Mouse (Mus musculus) MEL (cell line): ENCODE measurements around the gene Usp1. TPM values are rescaled to one million over a fixed set of nuclear protein-coding genes. Genes with fewer than 3 reads are reported as not detected.
"Not testable (repeated sequence)": the region's sequence is repeated elsewhere in the genome, so short reads cannot be mapped to it uniquely, and the experiment has no call there.

Experiments used
- DNase-seq: peaks from one replicate; pipeline ENCODE4 v3.0.0; 2011; ENCODE audit warnings: low read depth, low spot score
- H3K27ac ChIP-seq: 2 replicates; pipeline ENCODE4 v1.5.1; 2012; ENCODE audit warnings: low read depth, mild to moderate bottlenecking, control low read depth, low read length, moderate library complexity; ENCODE audit not compliant: control insufficient read depth
- H3K27me3 ChIP-seq, 2 experiments: fragments of 150-350 bp in 1 of 2; sonication (generic) in 1 of 2; 2 replicates each; pipeline ENCODE4 v1.6.1; 2012; ENCODE audit warnings: low read length in 2 of 2, mild to moderate bottlenecking in 2 of 2, improper control_type of control experiment in 1 of 2, moderate library complexity in 1 of 2; ENCODE audit not compliant: insufficient read depth in 2 of 2, control insufficient read depth in 1 of 2
- H3K36me3 ChIP-seq, 2 experiments: 2 replicates each; pipeline ENCODE4 v1.6.1; 2012 to 2014; ENCODE audit warnings: low read length in 2 of 2, improper control_type of control experiment in 1 of 2, inconsistent platforms in 1 of 2, mild to moderate bottlenecking in 1 of 2; ENCODE audit not compliant: insufficient read depth in 2 of 2, control insufficient read depth in 1 of 2
- H3K4me1 ChIP-seq, 2 experiments: fragments of 150-350 bp in 1 of 2; sonication (generic) in 1 of 2; 2 replicates each; pipeline ENCODE4 v1.6.1; 2012; ENCODE audit warnings: low read length in 2 of 2, improper control_type of control experiment in 1 of 2, mild to moderate bottlenecking in 1 of 2; ENCODE audit not compliant: insufficient read depth in 2 of 2, control insufficient read depth in 1 of 2
- H3K4me3 ChIP-seq, 2 experiments: fragments of 150-350 bp in 1 of 2; sonication (generic) in 1 of 2; 2 replicates each; pipeline ENCODE4 v1.5.1; 2012; ENCODE audit warnings: low read depth in 2 of 2, low read length in 2 of 2, mild to moderate bottlenecking in 2 of 2, moderate library complexity in 2 of 2, control low read depth in 1 of 2, improper control_type of control experiment in 1 of 2; ENCODE audit not compliant: control insufficient read depth in 1 of 2, insufficient read depth in 1 of 2
- H3K79me2 ChIP-seq: 2 replicates; pipeline ENCODE4 v1.6.1; 2012; ENCODE audit warnings: mild to moderate bottlenecking, low read length, moderate library complexity; ENCODE audit not compliant: control insufficient read depth, poor library complexity, insufficient read depth
- H3K9ac ChIP-seq: 2 replicates; pipeline ENCODE4 v1.6.1; 2012; ENCODE audit warnings: low read depth, mild to moderate bottlenecking, control low read depth, low read length, moderate library complexity; ENCODE audit not compliant: control insufficient read depth, poor library complexity, severe bottlenecking
- H3K9me3 ChIP-seq: fragments of 150-350 bp; sonication (generic); replicated peaks from 2 replicates; pipeline ENCODE4 v1.6.1; 2012; ENCODE audit warnings: mild to moderate bottlenecking, low read length, improper control_type of control experiment, moderate library complexity; ENCODE audit not compliant: insufficient read depth
- CHD1 ChIP-seq: IDR thresholded peaks from 2 replicates; pipeline ENCODE4 v1.6.1; 2012; ENCODE audit warnings: low read depth, mild to moderate bottlenecking, inconsistent platforms, low read length, improper control_type of control experiment
- CTCF ChIP-seq, 3 experiments: IDR thresholded peaks in 2 of 3; conservative IDR thresholded peaks in 1 of 3; 2 replicates each; pipeline ENCODE4 v1.5.1; 2011 to 2012; ENCODE audit warnings: low read length in 3 of 3, low read depth in 2 of 3, mild to moderate bottlenecking in 2 of 3, improper control_type of control experiment in 1 of 3, inconsistent platforms in 1 of 3, mixed read lengths in 1 of 3, moderate library complexity in 1 of 3; ENCODE audit not compliant: control insufficient read depth in 1 of 3, insufficient read depth in 1 of 3, poor library complexity in 1 of 3, severe bottlenecking in 1 of 3
- ELF1 ChIP-seq: IDR thresholded peaks from 2 replicates; pipeline ENCODE4 v1.6.1; 2014; ENCODE audit warnings: low read depth, mild to moderate bottlenecking, inconsistent platforms, low read length, improper control_type of control experiment, moderate library complexity
- JUND ChIP-seq: IDR thresholded peaks from 2 replicates; pipeline ENCODE4 v1.6.1; 2011; ENCODE audit warnings: low read depth, mild to moderate bottlenecking, improper control_type of control experiment, low read length
- MAFK ChIP-seq: IDR thresholded peaks from 2 replicates; pipeline ENCODE4 v1.6.1; 2011; ENCODE audit warnings: low read depth, mild to moderate bottlenecking, low read length, improper control_type of control experiment, borderline replicate concordance
- MAX ChIP-seq: IDR thresholded peaks from 2 replicates; pipeline ENCODE4 v1.6.1; 2011; ENCODE audit warnings: low read length, improper control_type of control experiment
- MXI1 ChIP-seq: IDR thresholded peaks from 2 replicates; pipeline ENCODE4 v1.6.1; 2011; ENCODE audit warnings: mild to moderate bottlenecking, low read depth, low read length, improper control_type of control experiment
- MYB ChIP-seq: IDR thresholded peaks from 2 replicates; pipeline ENCODE4 v1.6.1; 2011; ENCODE audit warnings: mild to moderate bottlenecking, low read depth, low read length, improper control_type of control experiment
- MYC ChIP-seq: IDR thresholded peaks from 2 replicates; pipeline ENCODE4 v1.6.1; 2011; ENCODE audit warnings: low read depth, mild to moderate bottlenecking, low read length, improper control_type of control experiment, moderate library complexity
- POLR2AphosphoS2 ChIP-seq: IDR thresholded peaks from 2 replicates; pipeline ENCODE4 v1.6.1; 2011; ENCODE audit warnings: low read length, improper control_type of control experiment
- RAD21 ChIP-seq: IDR thresholded peaks from 2 replicates; pipeline ENCODE4 v1.6.1; 2011; ENCODE audit warnings: mild to moderate bottlenecking, low read depth, low read length, improper control_type of control experiment
- TBP ChIP-seq: IDR thresholded peaks from 2 replicates; pipeline ENCODE4 v1.8.0; 2011; ENCODE audit warnings: low read depth, low read length, improper control_type of control experiment
- UBTF ChIP-seq: IDR thresholded peaks from 2 replicates; pipeline ENCODE4 v1.6.1; 2012; ENCODE audit warnings: low read depth, mild to moderate bottlenecking, inconsistent platforms, low read length, improper control_type of control experiment, moderate library complexity, borderline replicate concordance; ENCODE audit not compliant: insufficient read depth
- USF1 ChIP-seq: IDR thresholded peaks from 2 replicates; pipeline ENCODE4 v1.6.1; 2014; ENCODE audit warnings: low read depth, mild to moderate bottlenecking, inconsistent platforms, low read length, improper control_type of control experiment, moderate library complexity
- ZC3H11A ChIP-seq: IDR thresholded peaks from 2 replicates; pipeline ENCODE4 v1.6.1; 2012; ENCODE audit warnings: low read depth, mild to moderate bottlenecking, inconsistent platforms, low read length, improper control_type of control experiment
- ZKSCAN1 ChIP-seq: IDR thresholded peaks from 2 replicates; pipeline ENCODE4 v1.6.1; 2012; ENCODE audit warnings: low read depth, mild to moderate bottlenecking, inconsistent platforms, low read length, improper control_type of control experiment, moderate library complexity
- polyA plus RNA-seq, 2 experiments: library from polyadenylated mRNA; stranded (reverse) in 1 of 2; unstranded in 1 of 2; fragments of >175 nt in 1 of 2; fragments of >200 nt in 1 of 2; gene quantifications; 2 replicates each; pipeline versions ENCODE4 v1.2.1 to v1.2.4; 2012; ENCODE audit warnings: low replicate concordance in 2 of 2, low read depth in 1 of 2; ENCODE audit not compliant: insufficient read length in 2 of 2, insufficient read depth in 1 of 2, missing spikeins in 1 of 2
- total RNA-seq: library from RNA; depleted of rRNA; stranded (reverse); fragments of 300-350 nt; gene quantifications from 2 replicates; pipeline ENCODE4 v1.2.3, GENCODE M21; 2012; rRNA removed

The Usp1 gene
- total and polyA plus RNA-seq, 3 experiments = 68.6 to 128 TPM; not detected in 1

DNA sequence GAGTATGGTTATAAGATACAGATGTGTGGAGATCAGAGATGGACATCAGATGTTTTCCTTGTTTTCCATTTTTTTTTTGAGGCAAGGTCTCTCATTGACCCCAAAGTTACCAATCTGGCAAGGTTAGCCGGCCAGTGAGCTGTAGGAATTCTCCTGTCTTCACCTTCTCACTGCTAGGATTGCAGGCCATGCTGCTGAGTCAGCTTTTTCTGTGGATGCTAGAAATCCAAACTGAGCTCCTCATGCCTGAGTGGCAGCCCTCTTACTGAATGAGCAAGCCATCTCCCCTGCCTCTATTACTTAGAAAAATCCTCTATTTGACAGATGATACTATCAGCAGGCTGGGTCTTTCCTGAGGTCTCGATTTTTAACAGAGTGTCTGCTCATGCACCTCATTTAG, 55.1 kb downstream of the Usp1 start:
- H3K4me1 ChIP-seq = no peaks in the 10 kb centered on the region
- H3K36me3 ChIP-seq = no peaks in the 10 kb centered on the region
- no peak for TF ChIP-seq MYB
- peak; percentile 88 for TF ChIP-seq MAFK
- no peak for TF ChIP-seq ZC3H11A
- TF ChIP-seq RAD21 = no peak
- TF ChIP-seq MXI1 = no peak
- no peak overlapping the region for H3K4me3 ChIP-seq
- no peaks in the 10 kb centered on the region for H3K9me3 ChIP-seq
- H3K27ac ChIP-seq = no peak overlapping the region
- H3K27me3 ChIP-seq = no peaks in the 10 kb centered on the region
- DNase-seq = no peak
- H3K9ac ChIP-seq = no peak overlapping the region
- no peaks in the 10 kb centered on the region for H3K79me2 ChIP-seq

DNA sequence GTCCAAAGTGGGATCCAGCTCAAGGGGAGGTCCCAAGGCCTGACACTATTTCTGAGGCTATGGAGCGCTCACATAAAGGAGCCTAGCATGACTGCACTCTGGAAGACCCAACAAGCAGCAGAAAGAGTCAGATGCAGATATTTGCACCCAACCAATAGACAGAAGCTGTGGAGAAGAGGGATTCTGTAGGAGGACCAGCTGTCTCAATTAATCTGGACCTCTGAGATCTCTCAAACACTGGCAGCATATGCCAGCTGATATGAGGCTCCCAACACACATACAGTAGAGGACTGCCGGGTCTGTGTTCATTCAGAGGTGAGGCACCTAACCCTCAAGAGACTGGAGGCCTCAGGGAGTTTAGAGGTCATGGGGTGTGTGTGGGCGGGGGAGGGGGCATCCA, 56.4 kb downstream of the Usp1 start:
- H3K9ac ChIP-seq, H3K4me1 ChIP-seq, H3K36me3 ChIP-seq, H3K27ac ChIP-seq, H3K27me3 ChIP-seq, H3K79me2 ChIP-seq, DNase-seq, H3K9me3 ChIP-seq, H3K4me3 ChIP-seq: not testable (repeated sequence)

DNA sequence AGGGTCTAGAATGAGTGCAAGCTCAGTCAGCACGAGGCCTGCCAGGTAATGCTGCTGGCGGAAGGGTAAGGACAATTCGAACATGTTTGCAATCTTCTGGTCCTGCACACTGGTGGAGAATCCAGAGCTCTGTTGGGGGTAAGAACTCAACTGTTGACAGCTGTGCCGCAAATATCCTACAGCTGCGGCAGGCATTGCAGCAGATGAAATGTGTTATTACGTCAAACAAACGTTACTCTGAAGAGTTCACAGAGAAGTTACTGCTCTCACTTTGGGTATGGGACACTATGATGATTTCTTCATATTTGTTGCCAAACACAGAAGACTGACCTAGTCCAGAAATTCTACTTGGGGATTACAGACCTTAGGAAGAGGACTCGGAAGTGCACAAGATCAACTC, 61.1 kb downstream of the Usp1 start:
- Histone ChIP-seq H3K27me3 (no peaks in the 10 kb centered on the region), H3K36me3 (no peaks in the 10 kb centered on the region; a peak in 2 of 4 replicates)

More for the DNA sequence above, 61.1 kb downstream of the Usp1 start:
- no peaks in the 10 kb centered on the region for H3K4me1 ChIP-seq
- no peak overlapping the region for H3K27ac ChIP-seq
- no peak overlapping the region for H3K4me3 ChIP-seq
- H3K9me3 ChIP-seq = no peaks in the 10 kb centered on the region
- DNase-seq = no peak
- no peak overlapping the region for H3K9ac ChIP-seq
- H3K79me2 ChIP-seq = no peaks in the 10 kb centered on the region
- TF ChIP-seq ELF1 (no peak), MAFK (no peak), USF1 (no peak), UBTF (no peak), TBP (no peak), CTCF (IDR thresholded peaks at IDR 0.05 in 2 of 3, conservative IDR thresholded peaks at IDR 0.05 in 1 of 3; ENCODE audit: control insufficient read depth in 1 of 3, insufficient read depth in 1 of 3, low read depth in 2 of 3, low read length in 3 of 3, poor library complexity in 1 of 3, severe bottlenecking in 1 of 3) (no peak), JUND (no peak), ZKSCAN1 (no peak), POLR2AphosphoS2 (no peak), CHD1 (no peak), MAX (no peak), MYC (no peak)

Other genes starting within 250 kb of the Usp1 start
- not detected in 2 replicates for gene L1td1, start 197.1 kb upstream of the Usp1 start, total RNA-seq
- gene L1td1, start 197.1 kb upstream of the Usp1 start, polyA plus RNA-seq = not detected
- gene Kank4, start 106.3 kb upstream of the Usp1 start, total RNA-seq = not detected in 2 replicates
- gene Kank4, start 106.3 kb upstream of the Usp1 start, polyA plus RNA-seq = not detected
- gene I0C0044D17Rik, start 100.0 kb upstream of the Usp1 start, total RNA-seq = not detected in 2 replicates
- gene I0C0044D17Rik, start 100.0 kb upstream of the Usp1 start, polyA plus RNA-seq = not detected
- 0.10 and 0.12 TPM in 2 replicates for gene Angptl3, start 107.1 kb downstream of the Usp1 start, total RNA-seq
- under 1 TPM in 1 of 2 experiments, not detected in 1; 0.04 TPM for gene Angptl3, start 107.1 kb downstream of the Usp1 start, polyA plus RNA-seq
- gene Dock7, start 197.1 kb downstream of the Usp1 start, total RNA-seq = 19.8 and 21.0 TPM in 2 replicates
- 10 to 100 TPM in 1 of 2 experiments, not detected in 1; 19.5 TPM for gene Dock7, start 197.1 kb downstream of the Usp1 start, polyA plus RNA-seq